Mouse (Mus musculus) limb, embryonic 10.5 days (tissue): ENCODE measurements around the gene Spdye4c. TPM values are rescaled to one million over a fixed set of nuclear protein-coding genes. Genes with fewer than 3 reads are reported as not detected.

Experiments
- DNase-seq: peaks from one replicate; pipeline ENCODE4 v3.0.0-alpha.2; 2017; ENCODE audit warnings: low spot score
- H3K27ac ChIP-seq: fragments of 300-500 bp; sonication (generic); 2 replicates; pipeline ENCODE4 v1.5.1; 2016; ENCODE audit warnings: mild to moderate bottlenecking
- H3K27me3 ChIP-seq: fragments of 300-500 bp; sonication (generic); 2 replicates; pipeline ENCODE4 v1.6.1; 2016; ENCODE audit warnings: low read depth, mild to moderate bottlenecking; ENCODE audit not compliant: poor library complexity, severe bottlenecking
- H3K36me3 ChIP-seq: fragments of 300-500 bp; sonication (generic); 2 replicates; pipeline ENCODE4 v1.6.1; 2016; ENCODE audit warnings: mild to moderate bottlenecking, moderate library complexity
- H3K4me1 ChIP-seq: fragments of 300-500 bp; sonication (generic); 2 replicates; pipeline ENCODE4 v1.6.1; 2016
- H3K4me3 ChIP-seq: fragments of 300-500 bp; sonication (generic); 2 replicates; pipeline ENCODE4 v1.5.1; 2016; ENCODE audit warnings: mild to moderate bottlenecking, moderate library complexity
- H3K9me3 ChIP-seq: fragments of 300-500 bp; sonication (generic); replicated peaks from 2 replicates; pipeline ENCODE4 v1.6.1; 2016; ENCODE audit warnings: mild to moderate bottlenecking
- WGBS: fragments of 180-500 bp; shearing (Covaris S2); methylation state at CpG from one replicate; pipeline ENCODE4 v1.1.7; 2016; 5-methylcytosine and 5-hydroxymethylcytosine counted together
- polyA plus RNA-seq: library from polyadenylated mRNA; unstranded; fragments of >200 nt; fragmentation: Nextera tagmentation; extraction: Ambion mirVana; gene quantifications from 2 replicates; pipeline ENCODE4 v1.2.1, GENCODE M21; 2016

Spdye4c gene
- polyA plus RNA-seq, 1 experiment from 2014 or later, result not detected

DNA sequence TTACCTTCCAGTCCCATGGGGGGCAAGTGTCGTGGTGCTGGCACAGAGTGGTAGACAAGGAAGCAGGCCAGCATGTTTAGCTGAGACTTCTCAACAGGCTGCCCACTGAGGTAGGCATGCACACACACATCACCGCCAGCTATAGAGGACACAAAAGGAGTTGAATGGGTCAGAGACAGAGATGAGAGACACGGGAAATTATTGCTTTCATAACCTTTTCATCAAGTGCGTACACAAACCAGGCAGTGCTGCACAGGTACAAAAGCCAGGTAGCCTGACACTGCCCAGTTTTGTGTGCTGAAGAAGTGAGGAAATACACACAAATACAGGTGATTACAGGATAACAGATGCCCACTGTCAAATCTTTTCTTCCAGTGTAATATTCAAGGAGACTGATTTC, 24.4 kb downstream of the Spdye4c start:
- Histone ChIP-seq H3K9me3 (no peaks in the 10 kb centered on the region), H3K4me3 (no peak overlapping the region), H3K27me3 (no peaks in the 10 kb centered on the region), H3K4me1 (no peaks in the 10 kb centered on the region), H3K27ac (no peak overlapping the region), H3K36me3 (peaks cover 97% of the 10 kb centered on the region)
- DNase-seq, result no peak
- 90% methylated on average over 4 of the region's 4 CpGs for WGBS

DNA sequence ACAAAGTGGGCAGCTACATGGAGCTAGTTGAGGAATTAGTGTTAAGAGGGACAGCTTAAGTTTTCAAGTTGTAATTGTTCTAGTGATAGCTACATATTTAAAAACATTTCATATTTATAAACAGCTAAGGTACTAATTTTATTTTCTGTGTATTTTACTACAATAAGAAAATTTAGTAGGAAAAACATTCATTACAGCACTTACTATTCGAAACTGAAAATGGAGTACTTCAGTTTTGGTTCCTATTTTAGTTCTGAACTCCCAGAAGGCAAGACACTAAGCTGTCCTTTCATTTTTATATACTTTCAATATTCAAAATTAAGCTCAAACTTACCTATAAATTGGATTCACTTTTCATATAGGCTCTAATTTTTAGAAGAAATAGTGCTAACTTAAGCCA, 29.6 kb downstream of the Spdye4c start:
- no peaks in the 10 kb centered on the region for H3K27me3 ChIP-seq
- no peaks in the 10 kb centered on the region for H3K4me1 ChIP-seq
- no peaks in the 10 kb centered on the region for H3K9me3 ChIP-seq
- H3K4me3 ChIP-seq, result no peak overlapping the region
- WGBS, result 94% methylated on average over 1 of the region's 1 CpGs
- H3K27ac ChIP-seq, result no peak overlapping the region
- DNase-seq, result no peak
- H3K36me3 ChIP-seq, result peaks cover 98% of the 10 kb centered on the region

Other genes with a start within 250 kb of the Spdye4c start
- 85.7 and 96.3 TPM in 2 replicates for gene Anapc1, start 96.2 kb downstream of the Spdye4c start, polyA plus RNA-seq
- 14.5 and 22.3 TPM in 2 replicates for gene Mertk, start 107.7 kb downstream of the Spdye4c start, polyA plus RNA-seq
- 24.6 and 28.3 TPM in 2 replicates for gene Tmem87b, start 226.9 kb downstream of the Spdye4c start, polyA plus RNA-seq